Mouse (Mus musculus): ENCODE data around the gene Apobec1.

- TF ChIP-seq CTCF (IDR thresholded peaks at IDR 0.05) (peak; percentile 87), EP300 (IDR thresholded peaks at IDR 0.05) (no peak)
Measured at GRCm38 (mm10) chr6:122562463-122562862, 39.8 kb downstream of the Apobec1 start.
